Mouse (Mus musculus): ENCODE results near the gene Icam5. TPM values are rescaled to one million over a fixed set of nuclear protein-coding genes. Genes with fewer than 3 reads are reported as not detected.

Gene Icam5
- polyA plus RNA-seq (2014; fragmentation: Nextera tagmentation; extraction: Ambion mirVana), result 0.18 TPM in 1 of 2 replicates, not detected in the other

GRCm38 (mm10) chr9:21031896-21032351 lies at the start of gene Icam5:
Icam5 (plus strand) TSS chr9:21032073.
- peaks cover 51% of the 10 kb centered on the region for H3K27me3 ChIP-seq (ENCODE audit: control insufficient read depth, insufficient read depth, low read length)
- H3K27ac ChIP-seq (ENCODE audit: low read length), result no peak within 1 kb of the TSS
- under 1% methylated on average over 34 of the region's 35 CpGs for WGBS
- H3K4me1 ChIP-seq (ENCODE audit: control insufficient read depth, insufficient read depth, low read length), result peaks cover 30% of the 10 kb centered on the region
- H3K4me2 ChIP-seq (replicated peaks; ENCODE audit: low read depth, low read length), result peak within 1 kb of the TSS; percentile 95
- H3K9me3 ChIP-seq (ENCODE audit: control insufficient read depth, low read depth, low read length), result no peaks in the 10 kb centered on the region
- peak within 1 kb of the TSS; percentile 42 for H3K4me3 ChIP-seq (ENCODE audit: low read depth, low read length)
- no peaks in the 10 kb centered on the region for H3K36me3 ChIP-seq (ENCODE audit: control insufficient read depth, insufficient read depth, low read length)
- no peak within 1 kb of the TSS; the same call in 1 of the 2 replicates for H3K9ac ChIP-seq (replicated peaks; ENCODE audit: low read depth, low read length)
- no peak for ATAC-seq (ENCODE audit: insufficient number of reproducible peaks, insufficient read depth, low FRiP score, low read depth)

GRCm38 (mm10) chr9:20982171-20982570 lies 49.7 kb upstream of the Icam5 start:
- H3K4me1 ChIP-seq (ENCODE audit: control insufficient read depth, insufficient read depth, low read length), result peaks cover 5% of the 10 kb centered on the region; the same call in 1 of the 2 replicates
- H3K36me3 ChIP-seq (ENCODE audit: control insufficient read depth, insufficient read depth, low read length), result no peaks in the 10 kb centered on the region
- no peak overlapping the region for H3K9ac ChIP-seq (replicated peaks; ENCODE audit: low read depth, low read length)
- no peak overlapping the region for H3K27ac ChIP-seq (ENCODE audit: low read length)
- H3K4me2 ChIP-seq (replicated peaks; ENCODE audit: low read depth, low read length), result no peak overlapping the region
- no peaks in the 10 kb centered on the region for H3K27me3 ChIP-seq (ENCODE audit: control insufficient read depth, insufficient read depth, low read length)
- no peak overlapping the region for H3K4me3 ChIP-seq (ENCODE audit: low read depth, low read length)
- no peaks in the 10 kb centered on the region for H3K9me3 ChIP-seq (ENCODE audit: control insufficient read depth, low read depth, low read length)
- WGBS, result 63% methylated on average over 3 of the region's 3 CpGs
- ATAC-seq (ENCODE audit: insufficient number of reproducible peaks, insufficient read depth, low FRiP score, low read depth), result no peak

GRCm38 (mm10) chr9:20983169-20983568 lies 48.7 kb upstream of the Icam5 start:
- no peak for ATAC-seq (ENCODE audit: insufficient number of reproducible peaks, insufficient read depth, low FRiP score, low read depth)
- Histone ChIP-seq H3K4me2 (replicated peaks; ENCODE audit: low read depth, low read length) (no peak overlapping the region), H3K4me3 (ENCODE audit: low read depth, low read length) (no peak overlapping the region), H3K27ac (ENCODE audit: low read length) (no peak overlapping the region), H3K9ac (replicated peaks; ENCODE audit: low read depth, low read length) (no peak overlapping the region), H3K36me3 (ENCODE audit: control insufficient read depth, insufficient read depth, low read length) (no peaks in the 10 kb centered on the region), H3K4me1 (ENCODE audit: control insufficient read depth, insufficient read depth, low read length) (peaks cover 12% of the 10 kb centered on the region; the same call in 1 of the 2 replicates), H3K9me3 (ENCODE audit: control insufficient read depth, low read depth, low read length) (no peaks in the 10 kb centered on the region), H3K27me3 (ENCODE audit: control insufficient read depth, insufficient read depth, low read length) (no peaks in the 10 kb centered on the region)
- WGBS, result 39% methylated on average over 5 of the region's 5 CpGs

- H3K27me3 ChIP-seq (ENCODE audit: control insufficient read depth, insufficient read depth, low read length), result no peaks in the 10 kb centered on the region
- no peak overlapping the region for H3K9ac ChIP-seq (replicated peaks; ENCODE audit: low read depth, low read length)
- no peaks in the 10 kb centered on the region for H3K9me3 ChIP-seq (ENCODE audit: control insufficient read depth, low read depth, low read length)
- 31% methylated on average over 15 of the region's 15 CpGs for WGBS
- no peak overlapping the region for H3K4me2 ChIP-seq (replicated peaks; ENCODE audit: low read depth, low read length)
- H3K27ac ChIP-seq (ENCODE audit: low read length), result peak overlapping the region; percentile 91
- peak; percentile 88 for ATAC-seq (ENCODE audit: insufficient number of reproducible peaks, insufficient read depth, low FRiP score, low read depth)
- H3K4me1 ChIP-seq (ENCODE audit: control insufficient read depth, insufficient read depth, low read length), result peaks cover 20% of the 10 kb centered on the region; the same call in 1 of the 2 replicates
- H3K36me3 ChIP-seq (ENCODE audit: control insufficient read depth, insufficient read depth, low read length), result no peaks in the 10 kb centered on the region
- H3K4me3 ChIP-seq (ENCODE audit: low read depth, low read length), result no peak overlapping the region
These were observed 44.8 kb upstream of the Icam5 start for GRCm38 (mm10) chr9:20986952-20987686.

- no peak overlapping the region for H3K4me2 ChIP-seq (replicated peaks; ENCODE audit: low read depth, low read length)
- no peak overlapping the region for H3K9ac ChIP-seq (replicated peaks; ENCODE audit: low read depth, low read length)
- H3K4me3 ChIP-seq (ENCODE audit: low read depth, low read length), result no peak overlapping the region
- ATAC-seq (ENCODE audit: insufficient number of reproducible peaks, insufficient read depth, low FRiP score, low read depth), result no peak
- H3K9me3 ChIP-seq (ENCODE audit: control insufficient read depth, low read depth, low read length), result no peaks in the 10 kb centered on the region
- WGBS, result 21% methylated on average over 7 of the region's 7 CpGs
- peaks cover 22% of the 10 kb centered on the region for H3K4me1 ChIP-seq (ENCODE audit: control insufficient read depth, insufficient read depth, low read length)
- H3K27ac ChIP-seq (ENCODE audit: low read length), result peak overlapping the region; percentile 87
- no peaks in the 10 kb centered on the region for H3K36me3 ChIP-seq (ENCODE audit: control insufficient read depth, insufficient read depth, low read length)
- H3K27me3 ChIP-seq (ENCODE audit: control insufficient read depth, insufficient read depth, low read length), result no peaks in the 10 kb centered on the region
These were observed 43.9 kb upstream of the Icam5 start for GRCm38 (mm10) chr9:20987953-20988352.

GRCm38 (mm10) chr9:20990861-20991260 lies 41.0 kb upstream of the Icam5 start:
- no peak overlapping the region for H3K9ac ChIP-seq (replicated peaks; ENCODE audit: low read depth, low read length)
- H3K27ac ChIP-seq (ENCODE audit: low read length), result peak overlapping the region; percentile 69; the same call in 1 of the 2 replicates
- H3K9me3 ChIP-seq (ENCODE audit: control insufficient read depth, low read depth, low read length), result no peaks in the 10 kb centered on the region
- H3K4me3 ChIP-seq (ENCODE audit: low read depth, low read length), result no peak overlapping the region
- ATAC-seq (ENCODE audit: insufficient number of reproducible peaks, insufficient read depth, low FRiP score, low read depth), result no peak
- no peaks in the 10 kb centered on the region for H3K36me3 ChIP-seq (ENCODE audit: control insufficient read depth, insufficient read depth, low read length)
- peak overlapping the region; percentile 27 for H3K4me2 ChIP-seq (replicated peaks; ENCODE audit: low read depth, low read length)
- no peaks in the 10 kb centered on the region for H3K27me3 ChIP-seq (ENCODE audit: control insufficient read depth, insufficient read depth, low read length)
- 5% methylated on average over 10 of the region's 10 CpGs for WGBS
- H3K4me1 ChIP-seq (ENCODE audit: control insufficient read depth, insufficient read depth, low read length), result peaks cover 24% of the 10 kb centered on the region

- no peak for ATAC-seq (ENCODE audit: insufficient number of reproducible peaks, insufficient read depth, low FRiP score, low read depth)
- H3K27ac ChIP-seq (ENCODE audit: low read length), result no peak overlapping the region
- no peak overlapping the region for H3K4me3 ChIP-seq (ENCODE audit: low read depth, low read length)
- no peaks in the 10 kb centered on the region for H3K27me3 ChIP-seq (ENCODE audit: control insufficient read depth, insufficient read depth, low read length)
- peaks cover 19% of the 10 kb centered on the region for H3K4me1 ChIP-seq (ENCODE audit: control insufficient read depth, insufficient read depth, low read length)
- no peaks in the 10 kb centered on the region for H3K9me3 ChIP-seq (ENCODE audit: control insufficient read depth, low read depth, low read length)
- H3K36me3 ChIP-seq (ENCODE audit: control insufficient read depth, insufficient read depth, low read length), result no peaks in the 10 kb centered on the region
- WGBS, result 98% methylated on average over 4 of the region's 4 CpGs
- no peak overlapping the region for H3K9ac ChIP-seq (replicated peaks; ENCODE audit: low read depth, low read length)
- no peak overlapping the region for H3K4me2 ChIP-seq (replicated peaks; ENCODE audit: low read depth, low read length)
These were observed 40.3 kb upstream of the Icam5 start for GRCm38 (mm10) chr9:20991587-20991986.

GRCm38 (mm10) chr9:20993165-20993898 lies 38.5 kb upstream of the Icam5 start:
- Histone ChIP-seq H3K36me3 (ENCODE audit: control insufficient read depth, insufficient read depth, low read length) (no peaks in the 10 kb centered on the region), H3K27me3 (ENCODE audit: control insufficient read depth, insufficient read depth, low read length) (no peaks in the 10 kb centered on the region), H3K4me1 (ENCODE audit: control insufficient read depth, insufficient read depth, low read length) (peaks cover 11% of the 10 kb centered on the region), H3K9ac (replicated peaks; ENCODE audit: low read depth, low read length) (no peak overlapping the region), H3K9me3 (ENCODE audit: control insufficient read depth, low read depth, low read length) (no peaks in the 10 kb centered on the region), H3K27ac (ENCODE audit: low read length) (peak overlapping the region; percentile 11; the same call in 1 of the 2 replicates), H3K4me3 (ENCODE audit: low read depth, low read length) (no peak overlapping the region), H3K4me2 (replicated peaks; ENCODE audit: low read depth, low read length) (no peak overlapping the region)
- ATAC-seq (ENCODE audit: insufficient number of reproducible peaks, insufficient read depth, low FRiP score, low read depth), result peak; percentile 79
- WGBS, result 20% methylated on average over 5 of the region's 5 CpGs
